Mouse (Mus musculus) intestine, postnatal 0 days (tissue): ENCODE data around the gene Gm9774. TPM values are rescaled to one million over a fixed set of nuclear protein-coding genes. Genes with fewer than 3 reads are reported as not detected.

ENCODE experiments used
- ATAC-seq: fragments of 200-750 bp; cut with Nextera tagmentation; 2 replicates; pipeline ENCODE4 v1.8.0; 2017; ENCODE audit warnings: mild to moderate bottlenecking, moderate TSS enrichment, moderate library complexity
- H3K27ac ChIP-seq: fragments of 300-500 bp; sonication (generic); 2 replicates; pipeline ENCODE4 v1.5.1; 2014; ENCODE audit warnings: mild to moderate bottlenecking, low read depth, low read length, moderate library complexity
- H3K27me3 ChIP-seq: fragments of 300-500 bp; sonication (generic); replicated peaks from 2 replicates; pipeline ENCODE4 v1.6.1; 2014; ENCODE audit warnings: low read length, mixed read lengths; ENCODE audit not compliant: control insufficient read depth, insufficient read depth
- H3K36me3 ChIP-seq: fragments of 300-500 bp; sonication (generic); 2 replicates; pipeline ENCODE4 v1.6.1; 2014; ENCODE audit warnings: mild to moderate bottlenecking, moderate library complexity; ENCODE audit not compliant: control insufficient read depth, insufficient read depth
- H3K4me1 ChIP-seq: fragments of 300-500 bp; sonication (generic); replicated peaks from 2 replicates; pipeline ENCODE4 v1.6.1; 2014; ENCODE audit warnings: antibody characterized with exemption, low read length, mixed read lengths; ENCODE audit not compliant: control insufficient read depth, insufficient read depth
- H3K4me2 ChIP-seq: fragments of 300-500 bp; sonication (generic); replicated peaks from 2 replicates; pipeline ENCODE4 v1.6.1; 2014; ENCODE audit warnings: low read depth, mild to moderate bottlenecking, moderate library complexity
- H3K4me3 ChIP-seq: fragments of 300-500 bp; sonication (generic); 2 replicates; pipeline ENCODE4 v1.5.1; 2014; ENCODE audit warnings: low read depth, low read length
- H3K9ac ChIP-seq: fragments of 300-500 bp; sonication (generic); 2 replicates; pipeline ENCODE4 v1.6.1; 2014; ENCODE audit warnings: mild to moderate bottlenecking, low read depth, low read length
- H3K9me3 ChIP-seq: fragments of 300-500 bp; sonication (generic); 2 replicates; pipeline ENCODE4 v1.6.1; 2016; ENCODE audit warnings: mixed run types; ENCODE audit not compliant: control insufficient read depth
- CTCF ChIP-seq: sonication (generic); IDR thresholded peaks from 2 replicates; pipeline ENCODE4 v1.5.1; 2016; ENCODE audit warnings: low read depth, mild to moderate bottlenecking, control low read depth, antibody characterized with exemption, moderate library complexity
- WGBS: fragments of 180-500 bp; shearing (Covaris S2); extraction: QIAGEN DNeasy Blood & Tissue Kit; methylation state at CpG from one replicate; pipeline ENCODE4 v1.1.7; 2014; 5-methylcytosine and 5-hydroxymethylcytosine counted together
- polyA plus RNA-seq: library from polyadenylated mRNA; unstranded; fragments of >200 nt; fragmentation: Nextera tagmentation; extraction: Ambion mirVana; gene quantifications from 2 replicates; pipeline ENCODE4 v1.2.1, GENCODE M21; 2015

Gm9774 gene
- 7.5 and 8.9 TPM in 2 replicates for polyA plus RNA-seq

GRCm38 (mm10) chr3:92429323-92429722, at the start of gene Gm9774:
TSS of gene Gm9774 (minus strand) at chr3:92429423.
- TF ChIP-seq CTCF, result no peak
- no peaks in the 10 kb centered on the region for H3K4me1 ChIP-seq

DNA sequence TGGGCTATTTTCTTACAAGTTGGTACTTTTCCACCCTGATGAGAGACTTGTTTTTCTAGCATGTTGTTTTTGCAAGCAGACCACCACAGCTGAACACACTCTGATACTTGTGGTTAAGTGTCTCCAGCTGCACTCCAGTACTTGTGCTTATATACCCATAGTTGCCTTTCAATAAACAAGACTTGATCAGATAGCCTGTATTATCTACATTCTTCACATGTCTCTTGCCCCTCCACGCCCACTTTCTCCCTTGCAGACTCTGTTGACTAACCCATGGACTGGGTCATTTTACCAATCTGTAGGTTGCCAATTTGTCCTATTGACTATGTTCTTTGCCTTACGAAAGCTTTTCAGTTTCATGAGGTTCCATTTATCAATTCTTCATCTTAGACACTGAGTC, 40.9 kb upstream of the Gm9774 start:
- Histone ChIP-seq H3K9ac (no peak overlapping the region), H3K9me3 (no peaks in the 10 kb centered on the region), H3K36me3 (no peaks in the 10 kb centered on the region), H3K4me1 (no peaks in the 10 kb centered on the region), H3K4me2 (no peak overlapping the region), H3K27ac (no peak overlapping the region), H3K4me3 (no peak overlapping the region), H3K27me3 (no peaks in the 10 kb centered on the region)
- no peak for ATAC-seq
- TF ChIP-seq CTCF, result no peak
- WGBS, result 72% methylated on average over 2 of the region's 2 CpGs

More at GRCm38 (mm10) chr3:92429323-92429722, at the start of gene Gm9774:
- H3K9ac ChIP-seq, result no peak within 1 kb of the TSS
- H3K36me3 ChIP-seq, result no peaks in the 10 kb centered on the region
- H3K27me3 ChIP-seq, result no peaks in the 10 kb centered on the region
- H3K9me3 ChIP-seq, result no peaks in the 10 kb centered on the region
- H3K4me2 ChIP-seq, result no peak within 1 kb of the TSS
- no peak within 1 kb of the TSS for H3K4me3 ChIP-seq
- H3K27ac ChIP-seq, result no peak within 1 kb of the TSS
- 91% methylated on average over 6 of the region's 6 CpGs for WGBS
- ATAC-seq, result no peak

DNA sequence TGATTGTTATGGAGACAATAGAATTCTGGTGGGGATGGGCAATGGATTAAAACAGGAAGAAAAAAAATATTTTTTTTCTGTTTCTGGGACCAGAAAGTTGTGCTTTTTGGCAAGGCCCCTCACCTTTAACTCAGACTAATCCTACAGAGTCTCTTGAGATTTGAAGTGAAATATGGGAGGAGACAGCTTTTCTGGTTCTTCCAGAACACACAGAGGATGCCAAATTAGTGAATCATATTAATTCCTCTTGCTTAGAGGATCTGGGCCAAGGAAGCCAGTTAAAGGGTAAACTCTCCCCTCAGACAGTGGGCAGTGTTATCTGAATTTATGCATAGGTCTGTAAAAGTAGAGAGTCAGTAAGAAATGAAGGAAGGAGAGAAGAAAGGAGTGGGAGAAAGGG, 38.2 kb upstream of the Gm9774 start:
- no peak overlapping the region for H3K4me2 ChIP-seq
- ATAC-seq, result no peak
- no peaks in the 10 kb centered on the region for H3K9me3 ChIP-seq
- H3K27me3 ChIP-seq, result no peaks in the 10 kb centered on the region
- H3K9ac ChIP-seq, result no peak overlapping the region
- H3K4me3 ChIP-seq, result no peak overlapping the region
- H3K4me1 ChIP-seq, result no peaks in the 10 kb centered on the region
- H3K36me3 ChIP-seq, result no peaks in the 10 kb centered on the region
- TF ChIP-seq CTCF, result no peak
- H3K27ac ChIP-seq, result no peak overlapping the region

GRCm38 (mm10) chr3:92466576-92466975, 37.4 kb upstream of the Gm9774 start:
- Histone ChIP-seq H3K9ac (no peak overlapping the region), H3K4me1 (no peaks in the 10 kb centered on the region), H3K4me3 (no peak overlapping the region), H3K36me3 (no peaks in the 10 kb centered on the region), H3K4me2 (no peak overlapping the region), H3K9me3 (no peaks in the 10 kb centered on the region), H3K27me3 (no peaks in the 10 kb centered on the region), H3K27ac (no peak overlapping the region)
- TF ChIP-seq CTCF, result no peak
- ATAC-seq, result no peak
- 80% methylated on average over 1 of the region's 1 CpGs for WGBS

GRCm38 (mm10) chr3:92458620-92459019, 29.4 kb upstream of the Gm9774 start, which contains the start of gene Sprr3:
TSS of gene Sprr3 (minus strand) at chr3:92458720.
- H3K27ac ChIP-seq, result no peak within 1 kb of the TSS
- no peaks in the 10 kb centered on the region for H3K4me1 ChIP-seq
- no peaks in the 10 kb centered on the region for H3K9me3 ChIP-seq
- no peak for ATAC-seq
- H3K27me3 ChIP-seq, result no peaks in the 10 kb centered on the region
- 72% methylated on average over 2 of the region's 2 CpGs for WGBS
- H3K4me2 ChIP-seq, result no peak within 1 kb of the TSS
- H3K9ac ChIP-seq, result no peak within 1 kb of the TSS
- no peak within 1 kb of the TSS for H3K4me3 ChIP-seq
- no peak for TF ChIP-seq CTCF
- no peaks in the 10 kb centered on the region for H3K36me3 ChIP-seq

DNA sequence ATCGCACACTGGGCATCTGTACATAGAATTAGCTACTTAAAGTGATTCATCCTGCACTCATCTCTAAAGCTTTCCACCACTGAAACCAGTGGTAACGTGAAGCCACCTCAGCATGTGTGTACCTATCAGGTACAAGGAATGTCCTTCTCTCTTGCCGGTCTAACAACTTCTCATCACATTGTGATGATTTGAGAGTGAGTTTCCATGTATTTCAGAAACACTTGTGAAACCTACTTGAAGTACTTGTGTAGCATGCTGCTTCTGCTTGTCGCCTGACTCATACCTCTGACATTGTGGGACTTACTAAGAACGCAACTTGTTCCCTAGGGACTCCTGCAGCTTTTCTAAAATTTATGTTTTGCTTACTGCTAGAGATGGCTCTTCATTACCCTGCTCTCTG, 25.9 kb upstream of the Gm9774 start:
- Histone ChIP-seq H3K4me1 (no peaks in the 10 kb centered on the region), H3K9me3 (no peaks in the 10 kb centered on the region), H3K27ac (no peak overlapping the region), H3K36me3 (no peaks in the 10 kb centered on the region), H3K9ac (no peak overlapping the region), H3K27me3 (no peaks in the 10 kb centered on the region), H3K4me2 (no peak overlapping the region), H3K4me3 (no peak overlapping the region)
- 82% methylated on average over 5 of the region's 5 CpGs for WGBS
- no peak for TF ChIP-seq CTCF
- ATAC-seq, result no peak

GRCm38 (mm10) chr3:92440177-92440576, 11.0 kb upstream of the Gm9774 start:
- no peaks in the 10 kb centered on the region for H3K27me3 ChIP-seq
- H3K9me3 ChIP-seq, result no peaks in the 10 kb centered on the region
- H3K36me3 ChIP-seq, result no peaks in the 10 kb centered on the region
- H3K4me2 ChIP-seq, result no peak overlapping the region
- H3K27ac ChIP-seq, result no peak overlapping the region
- ATAC-seq, result no peak
- no peak overlapping the region for H3K9ac ChIP-seq
- H3K4me3 ChIP-seq, result no peak overlapping the region
- TF ChIP-seq CTCF, result no peak
- WGBS, result 72% methylated on average over 3 of the region's 3 CpGs
- H3K4me1 ChIP-seq, result no peaks in the 10 kb centered on the region
